Mouse (Mus musculus) lung, adult 18-20 months (tissue): ENCODE results near the gene Rbl1.

Experiments used
- DNase-seq, 2 experiments: peaks; one replicate each; pipeline ENCODE4 v3.0.0; 2022; ENCODE audit warnings: mixed read lengths in 2 of 2

Gene Rbl1

GRCm38 (mm10) chr2:157132686-157133540 is 71.4 kb downstream of the Rbl1 start:
- DNase-seq: no peak

GRCm38 (mm10) chr2:157132086-157132485 is 72.2 kb downstream of the Rbl1 start:
- no peak for DNase-seq

- peak in 1 of 2 experiments; percentile 49 for DNase-seq
Observed at GRCm38 (mm10) chr2:157130813-157131514, 73.4 kb downstream of the Rbl1 start.

GRCm38 (mm10) chr2:157129601-157130164 is 74.7 kb downstream of the Rbl1 start:
- no peak for DNase-seq

- no peak for DNase-seq
Observed at GRCm38 (mm10) chr2:157129096-157129495, 75.2 kb downstream of the Rbl1 start.

GRCm38 (mm10) chr2:157128072-157128471 is 76.3 kb downstream of the Rbl1 start:
- DNase-seq: no peak

GRCm38 (mm10) chr2:157127370-157127769 is 77.0 kb downstream of the Rbl1 start:
- no peak for DNase-seq

- DNase-seq: no peak
Observed at GRCm38 (mm10) chr2:157125246-157125645, 79.1 kb downstream of the Rbl1 start.

- DNase-seq: no peak
Observed at GRCm38 (mm10) chr2:157121766-157122165, 82.6 kb downstream of the Rbl1 start.

- no peak for DNase-seq
Observed at GRCm38 (mm10) chr2:157119075-157119474, 85.3 kb downstream of the Rbl1 start.

GRCm38 (mm10) chr2:157118556-157118955 is 85.8 kb downstream of the Rbl1 start:
- no peak for DNase-seq

- no peak for DNase-seq
Observed at GRCm38 (mm10) chr2:157116964-157117363, 87.4 kb downstream of the Rbl1 start.

- no peak for DNase-seq
Observed at GRCm38 (mm10) chr2:157108236-157108635, 96.1 kb downstream of the Rbl1 start.

GRCm38 (mm10) chr2:157104454-157104853 is 99.9 kb downstream of the Rbl1 start:
- DNase-seq: no peak

- DNase-seq: no peak
Observed at GRCm38 (mm10) chr2:157102256-157102655, 102.1 kb downstream of the Rbl1 start.

GRCm38 (mm10) chr2:157101650-157102049 is 102.7 kb downstream of the Rbl1 start:
- no peak for DNase-seq

- no peak for DNase-seq
Observed at GRCm38 (mm10) chr2:157100319-157100605, 104.1 kb downstream of the Rbl1 start.

- peak; percentile 76 to 78 for DNase-seq
Observed at GRCm38 (mm10) chr2:157099532-157100318, 104.6 kb downstream of the Rbl1 start.
